Mouse (Mus musculus) bone marrow macrophage, adult 2 months (primary cell): ENCODE results near the gene Fbxo17.

Source experiments
- CTCF ChIP-seq: IDR thresholded peaks from 2 replicates; pipeline ENCODE4 v1.5.1; 2012; ENCODE audit warnings: low read depth, mild to moderate bottlenecking, low read length, moderate library complexity
- POLR2A ChIP-seq: IDR thresholded peaks from 2 replicates; pipeline ENCODE4 v1.6.1; 2012; ENCODE audit warnings: mild to moderate bottlenecking, low read depth, low read length, borderline replicate concordance

DNA sequence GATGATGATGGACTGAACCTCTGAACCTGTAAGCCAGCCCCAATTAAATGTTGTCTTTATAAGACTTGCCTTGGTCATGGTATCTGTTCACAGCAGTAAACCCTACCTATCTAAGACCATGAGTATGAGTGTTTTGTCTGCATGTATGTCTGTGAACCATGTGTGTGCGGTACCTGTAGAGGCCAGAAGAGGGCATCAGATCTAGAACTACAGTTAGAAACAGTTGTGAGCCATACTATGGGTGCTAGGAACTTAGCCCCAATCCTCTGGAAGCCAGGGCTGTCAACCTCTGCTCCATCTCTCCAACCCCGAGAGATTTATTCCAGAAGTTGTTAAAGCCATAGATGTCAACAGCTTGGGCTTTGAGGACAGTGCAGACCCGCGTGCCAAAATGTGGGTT, 16.3 kb upstream of the Fbxo17 start:
- TF ChIP-seq CTCF (no peak), POLR2A (no peak)
